Mouse (Mus musculus): ENCODE measurements around the gene Gm20696. TPM values are rescaled to one million over a fixed set of nuclear protein-coding genes. Genes with fewer than 3 reads are reported as not detected.

Gm20696 gene
- polyA plus RNA-seq, 1 experiment from 2014 or later = 1.4 TPM

GRCm38 (mm10) chr6:99636121-99636520 lies 30.5 kb downstream of the Gm20696 start:
- H3K36me3 ChIP-seq (ENCODE audit: control insufficient read depth, insufficient read depth, low read length) = no peaks in the 10 kb centered on the region
- DNase-seq (ENCODE audit: low spot score) (no peak), ATAC-seq (ENCODE audit: low FRiP score, low TSS enrichment) (no peak)
- no peaks in the 10 kb centered on the region for H3K27me3 ChIP-seq (ENCODE audit: control insufficient read depth, insufficient read depth, low read length)
- WGBS = 52% methylated on average over 9 of the region's 9 CpGs
- H3K4me3 ChIP-seq (ENCODE audit: low read depth, low read length) = no peak overlapping the region
- no peak overlapping the region for H3K9ac ChIP-seq (ENCODE audit: low read length)
- H3K4me2 ChIP-seq (replicated peaks; ENCODE audit: low read depth) = no peak overlapping the region
- no peaks in the 10 kb centered on the region for H3K4me1 ChIP-seq (replicated peaks; ENCODE audit: control insufficient read depth, insufficient read depth)
- H3K27ac ChIP-seq (replicated peaks) = no peak overlapping the region
- H3K9me3 ChIP-seq (ENCODE audit: control insufficient read depth, low read length) = no peaks in the 10 kb centered on the region
- TF ChIP-seq CTCF (IDR thresholded peaks at IDR 0.05; ENCODE audit: low read depth) (no peak), EP300 (optimal IDR thresholded peaks at IDR 0.05) (no peak)

GRCm38 (mm10) chr6:99632121-99632980 lies 34.2 kb downstream of the Gm20696 start:
- WGBS = 73% methylated on average over 32 of the region's 32 CpGs
- no peaks in the 10 kb centered on the region for H3K4me1 ChIP-seq (replicated peaks; ENCODE audit: control insufficient read depth, insufficient read depth)
- peaks cover 3% of the 10 kb centered on the region; the same call in 1 of the 2 replicates for H3K36me3 ChIP-seq (ENCODE audit: control insufficient read depth, insufficient read depth, low read length)
- no peak for TF ChIP-seq CTCF (IDR thresholded peaks at IDR 0.05; ENCODE audit: low read depth)
- TF ChIP-seq EP300 (optimal IDR thresholded peaks at IDR 0.05) = no peak
- no peaks in the 10 kb centered on the region for H3K27me3 ChIP-seq (ENCODE audit: control insufficient read depth, insufficient read depth, low read length)
- no peak overlapping the region for H3K27ac ChIP-seq (replicated peaks)
- H3K9me3 ChIP-seq (ENCODE audit: control insufficient read depth, low read length) = no peaks in the 10 kb centered on the region
- ATAC-seq (ENCODE audit: low FRiP score, low TSS enrichment) = no peak
- H3K4me2 ChIP-seq (replicated peaks; ENCODE audit: low read depth) = no peak overlapping the region
- no peak overlapping the region for H3K4me3 ChIP-seq (ENCODE audit: low read depth, low read length)
- H3K9ac ChIP-seq (ENCODE audit: low read length) = no peak overlapping the region
- no peak for DNase-seq (ENCODE audit: low spot score)

GRCm38 (mm10) chr6:99631637-99632036 lies 35.0 kb downstream of the Gm20696 start:
- 91% methylated on average over 5 of the region's 5 CpGs for WGBS

GRCm38 (mm10) chr6:99629726-99630458 lies 36.7 kb downstream of the Gm20696 start:
- no peaks in the 10 kb centered on the region for H3K9me3 ChIP-seq (ENCODE audit: control insufficient read depth, low read length)
- no peaks in the 10 kb centered on the region for H3K4me1 ChIP-seq (replicated peaks; ENCODE audit: control insufficient read depth, insufficient read depth)
- WGBS = 74% methylated on average over 8 of the region's 8 CpGs
- no peak overlapping the region for H3K9ac ChIP-seq (ENCODE audit: low read length)
- H3K27ac ChIP-seq (replicated peaks) = no peak overlapping the region
- no peak for DNase-seq (ENCODE audit: low spot score)
- no peak overlapping the region for H3K4me2 ChIP-seq (replicated peaks; ENCODE audit: low read depth)
- peaks cover 3% of the 10 kb centered on the region; the same call in 1 of the 2 replicates for H3K36me3 ChIP-seq (ENCODE audit: control insufficient read depth, insufficient read depth, low read length)
- H3K27me3 ChIP-seq (ENCODE audit: control insufficient read depth, insufficient read depth, low read length) = no peaks in the 10 kb centered on the region
- peak; percentile 30 for TF ChIP-seq CTCF (IDR thresholded peaks at IDR 0.05; ENCODE audit: low read depth)
- TF ChIP-seq EP300 (optimal IDR thresholded peaks at IDR 0.05) = no peak
- H3K4me3 ChIP-seq (ENCODE audit: low read depth, low read length) = no peak overlapping the region
- no peak for ATAC-seq (ENCODE audit: low FRiP score, low TSS enrichment)

More at GRCm38 (mm10) chr6:99631637-99632036, 35.0 kb downstream of the Gm20696 start:
- H3K4me1 ChIP-seq (replicated peaks; ENCODE audit: control insufficient read depth, insufficient read depth) = no peaks in the 10 kb centered on the region
- H3K9ac ChIP-seq (ENCODE audit: low read length) = no peak overlapping the region
- ATAC-seq (ENCODE audit: low FRiP score, low TSS enrichment) (no peak), DNase-seq (ENCODE audit: low spot score) (no peak)
- H3K36me3 ChIP-seq (ENCODE audit: control insufficient read depth, insufficient read depth, low read length) = peaks cover 3% of the 10 kb centered on the region; the same call in 1 of the 2 replicates
- no peak overlapping the region for H3K27ac ChIP-seq (replicated peaks)
- no peak overlapping the region for H3K4me3 ChIP-seq (ENCODE audit: low read depth, low read length)
- no peaks in the 10 kb centered on the region for H3K9me3 ChIP-seq (ENCODE audit: control insufficient read depth, low read length)
- no peak overlapping the region for H3K4me2 ChIP-seq (replicated peaks; ENCODE audit: low read depth)
- no peaks in the 10 kb centered on the region for H3K27me3 ChIP-seq (ENCODE audit: control insufficient read depth, insufficient read depth, low read length)
- TF ChIP-seq CTCF (IDR thresholded peaks at IDR 0.05; ENCODE audit: low read depth) (no peak), EP300 (optimal IDR thresholded peaks at IDR 0.05) (no peak)

- Histone ChIP-seq H3K36me3 (ENCODE audit: control insufficient read depth, insufficient read depth, low read length) (peaks cover 3% of the 10 kb centered on the region; the same call in 1 of the 2 replicates), H3K9me3 (ENCODE audit: control insufficient read depth, low read length) (no peaks in the 10 kb centered on the region), H3K4me3 (ENCODE audit: low read depth, low read length) (no peak overlapping the region), H3K4me1 (replicated peaks; ENCODE audit: control insufficient read depth, insufficient read depth) (no peaks in the 10 kb centered on the region), H3K27ac (replicated peaks) (no peak overlapping the region), H3K27me3 (ENCODE audit: control insufficient read depth, insufficient read depth, low read length) (no peaks in the 10 kb centered on the region), H3K4me2 (replicated peaks; ENCODE audit: low read depth) (no peak overlapping the region), H3K9ac (ENCODE audit: low read length) (no peak overlapping the region)
- 86% methylated on average over 2 of the region's 2 CpGs for WGBS
- TF ChIP-seq EP300 (optimal IDR thresholded peaks at IDR 0.05) (no peak), CTCF (IDR thresholded peaks at IDR 0.05; ENCODE audit: low read depth) (no peak)
- no peak for ATAC-seq (ENCODE audit: low FRiP score, low TSS enrichment)
- DNase-seq (ENCODE audit: low spot score) = no peak
Measured at GRCm38 (mm10) chr6:99626347-99626746, 40.2 kb downstream of the Gm20696 start.
